Mouse (Mus musculus) forebrain, embryonic 14.5 days (tissue): ENCODE measurements around the gene Hoxb5. TPM values are rescaled to one million over a fixed set of nuclear protein-coding genes. Genes with fewer than 3 reads are reported as not detected.

Experiments used
- ATAC-seq: fragments of 200-750 bp; cut with Nextera tagmentation; 2 replicates; pipeline ENCODE4 v1.8.0; 2017; ENCODE audit warnings: mild to moderate bottlenecking, moderate library complexity
- DNase-seq: peaks from one replicate; pipeline ENCODE4 v3.0.0-alpha.2; 2015; ENCODE audit warnings: low spot score
- H3K27ac ChIP-seq: fragments of 300-500 bp; sonication (generic); 2 replicates; pipeline ENCODE4 v1.5.1; 2014; ENCODE audit warnings: low read depth, mild to moderate bottlenecking, control low read depth, low read length, moderate library complexity
- H3K27me3 ChIP-seq: fragments of 300-500 bp; sonication (generic); replicated peaks from 2 replicates; pipeline ENCODE4 v1.6.1; 2014; ENCODE audit warnings: low read length, control low read depth, mixed read lengths; ENCODE audit not compliant: control insufficient read depth, insufficient read depth
- H3K36me3 ChIP-seq: fragments of 300-500 bp; sonication (generic); 2 replicates; pipeline ENCODE4 v1.6.1; 2014; ENCODE audit warnings: low read length, control low read depth; ENCODE audit not compliant: control insufficient read depth, insufficient read depth
- H3K4me1 ChIP-seq: fragments of 300-500 bp; sonication (generic); 2 replicates; pipeline ENCODE4 v1.6.1; 2014; ENCODE audit warnings: antibody characterized with exemption, low read length, control low read depth; ENCODE audit not compliant: control insufficient read depth, insufficient read depth
- H3K4me2 ChIP-seq: fragments of 300-500 bp; sonication (generic); 2 replicates; pipeline ENCODE4 v1.6.1; 2014; ENCODE audit warnings: mild to moderate bottlenecking, control low read depth, low read length
- H3K4me3 ChIP-seq: fragments of 300-500 bp; sonication (generic); 2 replicates; pipeline ENCODE4 v1.5.1; 2014; ENCODE audit warnings: low read depth, low read length, control low read depth
- H3K9ac ChIP-seq: fragments of 300-500 bp; sonication (generic); 2 replicates; pipeline ENCODE4 v1.6.1; 2014; ENCODE audit warnings: mild to moderate bottlenecking, low read length, control low read depth, moderate library complexity
- H3K9me3 ChIP-seq: fragments of 300-500 bp; sonication (generic); replicated peaks from 2 replicates; pipeline ENCODE4 v1.6.1; 2016; ENCODE audit warnings: low read length, control low read depth, mixed read lengths; ENCODE audit not compliant: control insufficient read depth
- WGBS: fragments of 180-500 bp; shearing (Covaris S2); extraction: QIAGEN DNeasy Blood & Tissue Kit; methylation state at CpG from one replicate; pipeline ENCODE4 v1.1.7; 2014; 5-methylcytosine and 5-hydroxymethylcytosine counted together
- polyA plus RNA-seq: library from polyadenylated mRNA; unstranded; fragments of >200 nt; fragmentation: Nextera tagmentation; extraction: Ambion mirVana; gene quantifications from 2 replicates; pipeline ENCODE4 v1.2.1, GENCODE M21; 2014

Gene Hoxb5
- polyA plus RNA-seq, 1 experiment from 2014 or later: not detected

GRCm38 (mm10) chr11:96326705-96327104 lies 23.6 kb downstream of the Hoxb5 start:
- Histone ChIP-seq H3K27me3 (peaks cover 100% of the 10 kb centered on the region), H3K27ac (no peak overlapping the region), H3K4me1 (no peaks in the 10 kb centered on the region), H3K9ac (no peak overlapping the region), H3K4me3 (no peak overlapping the region), H3K4me2 (no peak overlapping the region), H3K9me3 (no peaks in the 10 kb centered on the region), H3K36me3 (no peaks in the 10 kb centered on the region)
- 2% methylated on average over 12 of the region's 12 CpGs for WGBS
- ATAC-seq (no peak), DNase-seq (no peak)

- ATAC-seq (no peak), DNase-seq (no peak)
- WGBS: 1% methylated on average over 7 of the region's 7 CpGs
- no peak overlapping the region for H3K4me3 ChIP-seq
- no peaks in the 10 kb centered on the region for H3K4me1 ChIP-seq
- no peak overlapping the region for H3K27ac ChIP-seq
- peaks cover 100% of the 10 kb centered on the region for H3K27me3 ChIP-seq
- no peaks in the 10 kb centered on the region for H3K9me3 ChIP-seq
- no peak overlapping the region for H3K4me2 ChIP-seq
- no peaks in the 10 kb centered on the region for H3K36me3 ChIP-seq
- H3K9ac ChIP-seq: no peak overlapping the region
Observed at GRCm38 (mm10) chr11:96327122-96327521, 24.0 kb downstream of the Hoxb5 start.

- Histone ChIP-seq H3K4me2 (no peak overlapping the region), H3K9ac (no peak overlapping the region), H3K9me3 (no peaks in the 10 kb centered on the region), H3K4me1 (no peaks in the 10 kb centered on the region), H3K36me3 (no peaks in the 10 kb centered on the region), H3K27ac (no peak overlapping the region), H3K27me3 (peaks cover 100% of the 10 kb centered on the region), H3K4me3 (no peak overlapping the region)
- DNase-seq (no peak), ATAC-seq (no peak)
- WGBS: under 1% methylated on average over 5 of the region's 5 CpGs
Observed at GRCm38 (mm10) chr11:96327750-96328149, 24.6 kb downstream of the Hoxb5 start.

GRCm38 (mm10) chr11:96328605-96329004 lies 25.5 kb downstream of the Hoxb5 start:
- H3K27ac ChIP-seq: no peak overlapping the region
- ATAC-seq (no peak), DNase-seq (no peak)
- H3K36me3 ChIP-seq: no peaks in the 10 kb centered on the region
- no peak overlapping the region for H3K9ac ChIP-seq
- no peak overlapping the region for H3K4me2 ChIP-seq
- H3K27me3 ChIP-seq: peaks cover 100% of the 10 kb centered on the region
- no peaks in the 10 kb centered on the region for H3K4me1 ChIP-seq
- no peak overlapping the region for H3K4me3 ChIP-seq
- WGBS: 3% methylated on average over 8 of the region's 8 CpGs
- H3K9me3 ChIP-seq: no peaks in the 10 kb centered on the region

GRCm38 (mm10) chr11:96332105-96332504 lies 29.0 kb downstream of the Hoxb5 start:
- Histone ChIP-seq H3K27me3 (peaks cover 100% of the 10 kb centered on the region), H3K36me3 (no peaks in the 10 kb centered on the region), H3K4me2 (no peak overlapping the region), H3K4me3 (no peak overlapping the region), H3K9ac (no peak overlapping the region), H3K27ac (no peak overlapping the region), H3K9me3 (no peaks in the 10 kb centered on the region), H3K4me1 (no peaks in the 10 kb centered on the region)
- no peak for ATAC-seq
- 1% methylated on average over 8 of the region's 8 CpGs for WGBS
- DNase-seq: no peak

GRCm38 (mm10) chr11:96332618-96333032 lies 29.5 kb downstream of the Hoxb5 start:
- Histone ChIP-seq H3K4me2 (no peak overlapping the region), H3K9ac (no peak overlapping the region), H3K36me3 (no peaks in the 10 kb centered on the region), H3K4me3 (no peak overlapping the region), H3K27ac (no peak overlapping the region), H3K9me3 (no peaks in the 10 kb centered on the region), H3K4me1 (no peaks in the 10 kb centered on the region), H3K27me3 (peaks cover 100% of the 10 kb centered on the region)
- under 1% methylated on average over 28 of the region's 35 CpGs for WGBS
- DNase-seq (no peak), ATAC-seq (no peak)

- Histone ChIP-seq H3K36me3 (no peaks in the 10 kb centered on the region), H3K4me3 (no peak overlapping the region), H3K27me3 (peaks cover 100% of the 10 kb centered on the region), H3K4me1 (no peaks in the 10 kb centered on the region), H3K4me2 (no peak overlapping the region), H3K27ac (no peak overlapping the region), H3K9ac (no peak overlapping the region), H3K9me3 (no peaks in the 10 kb centered on the region)
- 3% methylated on average over 17 of the region's 17 CpGs for WGBS
- ATAC-seq (no peak), DNase-seq (no peak)
Observed at GRCm38 (mm10) chr11:96333241-96334001, 30.3 kb downstream of the Hoxb5 start.

GRCm38 (mm10) chr11:96334002-96334364 lies 30.8 kb downstream of the Hoxb5 start:
- ATAC-seq: no peak
- H3K9ac ChIP-seq: no peak overlapping the region
- WGBS: 0% methylated on average over 2 of the region's 2 CpGs

GRCm38 (mm10) chr11:96334998-96335397 lies 31.9 kb downstream of the Hoxb5 start:
- Histone ChIP-seq H3K4me2 (no peak overlapping the region), H3K36me3 (no peaks in the 10 kb centered on the region), H3K4me1 (no peaks in the 10 kb centered on the region), H3K9ac (no peak overlapping the region), H3K27me3 (peaks cover 100% of the 10 kb centered on the region), H3K4me3 (no peak overlapping the region), H3K9me3 (no peaks in the 10 kb centered on the region), H3K27ac (no peak overlapping the region)
- WGBS: 29% methylated on average over 3 of the region's 3 CpGs
- DNase-seq (no peak), ATAC-seq (no peak)

More at GRCm38 (mm10) chr11:96334002-96334364, 30.8 kb downstream of the Hoxb5 start:
- Histone ChIP-seq H3K27ac (no peak overlapping the region), H3K36me3 (no peaks in the 10 kb centered on the region), H3K9me3 (no peaks in the 10 kb centered on the region), H3K27me3 (peaks cover 100% of the 10 kb centered on the region), H3K4me1 (no peaks in the 10 kb centered on the region), H3K4me3 (no peak overlapping the region), H3K4me2 (no peak overlapping the region)
- DNase-seq: no peak
